Comparison of ENCODE assay signal across 8 mouse cellular contexts in genomic region chr8:13676302-13676700, GRCm38 (mm10). TPM values are rescaled to one million over a fixed set of nuclear protein-coding genes. Genes with fewer than 3 reads are reported as not detected.
A peak's percentile ranks its signal among the peaks of the same experiment; 100 is the strongest.
DNase-seq lines count a peak whose midpoint lies in the region; ATAC-seq and TF ChIP-seq lines count a peak whose summit lies in the region.

No protein-coding gene starts in this region.

- H3K9me3 ChIP-seq in forebrain, embryonic 13.5 days (replicated peaks), result no peaks in the 10 kb centered on the region
- no peaks in the 10 kb centered on the region for H3K9me3 ChIP-seq in liver, postnatal 0 days (ENCODE audit: low read length)
- H3K9me3 ChIP-seq in neural tube, embryonic 11.5 days (ENCODE audit: control insufficient read depth, low read length), result no peaks in the 10 kb centered on the region

- under 1% methylated on average over 12 of the region's 12 CpGs for WGBS in forebrain, embryonic 13.5 days
- under 1% methylated on average over 12 of the region's 12 CpGs for WGBS in liver, postnatal 0 days (ENCODE audit: insufficient replicate concordance)
- under 1% methylated on average over 12 of the region's 12 CpGs for WGBS in neural tube, embryonic 11.5 days

- no peak for ATAC-seq in forebrain, embryonic 13.5 days
- peak; percentile 16 for ATAC-seq in liver, postnatal 0 days
- ATAC-seq in neural tube, embryonic 11.5 days (ENCODE audit: insufficient read depth, low FRiP score, low TSS enrichment), result no peak

- intact Hi-C loops in heart, postnatal 10 days (cut with DNase I), result loop anchor here (2.0 to 5.0 kb wide), 2 partner anchors 51 to 62 kb away; no protein-coding TSS in a partner anchor

- H3K27me3 ChIP-seq in forebrain, embryonic 13.5 days, result peaks cover 7% of the 10 kb centered on the region; the same call in 1 of the 2 replicates
- 0 out of 2 replicates have a peak, but pooled peaks cover 3% of the 10 kb centered on the region for H3K27me3 ChIP-seq in liver, postnatal 0 days (ENCODE audit: insufficient read depth, low read length)
- H3K27me3 ChIP-seq in neural tube, embryonic 11.5 days (ENCODE audit: control insufficient read depth, insufficient read depth, low read length), result no peaks in the 10 kb centered on the region; the same call in 1 of the 2 replicates

- peak overlapping the region; percentile 87 for H3K27ac ChIP-seq in brown adipose tissue, adult 24 weeks (replicated peaks; ENCODE audit: low read depth, low read length)
- H3K27ac ChIP-seq in forebrain, embryonic 13.5 days, result peak overlapping the region; percentile 85; the same call in 1 of the 2 replicates
- peak overlapping the region; percentile 87 for H3K27ac ChIP-seq in liver, postnatal 0 days (ENCODE audit: low read depth)
- H3K27ac ChIP-seq in neural tube, embryonic 11.5 days (ENCODE audit: low read depth, low read length), result no peak overlapping the region

- peak; percentile 43 for TF ChIP-seq CTCF in liver, postnatal 0 days (IDR thresholded peaks at IDR 0.05; ENCODE audit: low read depth)

- peak; percentile 26 for DNase-seq in ES-CJ7 (ENCODE audit: low read depth, low spot score)
- DNase-seq in heart, postnatal 10 days, result peak; percentile 83 to 86
- DNase-seq in kidney, postnatal 36 days, result peak; percentile 74
- peak; percentile 58 for DNase-seq in liver, postnatal 0 days
- DNase-seq in neural tube, embryonic 11.5 days (ENCODE audit: low spot score), result peak; percentile 41
- DNase-seq in thymus, postnatal 36 days, result peak; percentile 24 to 36

- peaks cover 25% of the 10 kb centered on the region for H3K4me1 ChIP-seq in brown adipose tissue, adult 24 weeks (ENCODE audit: control insufficient read depth, insufficient read depth, insufficient read length, low read length)
- H3K4me1 ChIP-seq in forebrain, embryonic 13.5 days, result peaks cover 29% of the 10 kb centered on the region
- H3K4me1 ChIP-seq in liver, postnatal 0 days (ENCODE audit: insufficient read depth), result peaks cover 44% of the 10 kb centered on the region
- H3K4me1 ChIP-seq in neural tube, embryonic 11.5 days (ENCODE audit: control insufficient read depth, insufficient read depth, low read length), result peaks cover 7% of the 10 kb centered on the region

- H3K4me3 ChIP-seq in brown adipose tissue, adult 24 weeks (ENCODE audit: insufficient read depth, low read depth, low read length), result peak overlapping the region; percentile 95
- peak overlapping the region; percentile 76 for H3K4me3 ChIP-seq in forebrain, embryonic 13.5 days
- H3K4me3 ChIP-seq in liver, postnatal 0 days (ENCODE audit: low read depth, low read length), result peak overlapping the region; percentile 79
- H3K4me3 ChIP-seq in neural tube, embryonic 11.5 days (ENCODE audit: low read depth, low read length), result peak overlapping the region; percentile 74

- TF ChIP-seq EP300 in liver, postnatal 0 days (IDR thresholded peaks at IDR 0.05; ENCODE audit: low read depth), result no peak; the same call in 1 of the 2 replicates

- H3K9ac ChIP-seq in forebrain, embryonic 13.5 days, result peak overlapping the region; percentile 76
- H3K9ac ChIP-seq in liver, postnatal 0 days (replicated peaks), result peak overlapping the region; percentile 80
- H3K9ac ChIP-seq in neural tube, embryonic 11.5 days (ENCODE audit: low read length), result peak overlapping the region; percentile 67

- peak overlapping the region; percentile 86 for H3K4me2 ChIP-seq in forebrain, embryonic 13.5 days
- H3K4me2 ChIP-seq in liver, postnatal 0 days (ENCODE audit: low read depth, low read length), result peak overlapping the region; percentile 99
- peak overlapping the region; percentile 94 for H3K4me2 ChIP-seq in neural tube, embryonic 11.5 days (ENCODE audit: low read depth)

- H3K36me3 ChIP-seq in forebrain, embryonic 13.5 days (ENCODE audit: poor library complexity, severe bottlenecking), result no peaks in the 10 kb centered on the region
- H3K36me3 ChIP-seq in liver, postnatal 0 days (replicated peaks; ENCODE audit: insufficient read depth, low read length), result no peaks in the 10 kb centered on the region; the same call in 1 of the 2 replicates
- no peaks in the 10 kb centered on the region for H3K36me3 ChIP-seq in neural tube, embryonic 11.5 days (ENCODE audit: control insufficient read depth, insufficient read depth, low read length)

RNA-seq across cellular contexts. Expression of gene Rasa3, which starts 1.1 kb away (rescaled TPM):
- polyA plus RNA-seq in brown adipose tissue, adult 24 weeks (2012; ENCODE audit: insufficient read depth, insufficient read length, missing spikeins), result 9.7 and 13.9 TPM in 2 replicates
- 18.2 and 19.9 TPM in 2 replicates for polyA plus RNA-seq in forebrain, embryonic 13.5 days (2015; fragmentation: Nextera tagmentation; extraction: Ambion mirVana)
- 10 to 100 TPM; 22.3 to 25.1 TPM for total RNA-seq in heart, postnatal 10 days (2021)
- polyA plus RNA-seq in liver, postnatal 0 days (2015; fragmentation: Nextera tagmentation; extraction: Ambion mirVana), result 9.9 and 11.4 TPM in 2 replicates
- polyA plus RNA-seq in neural tube, embryonic 11.5 days (2014; fragmentation: Nextera tagmentation; extraction: Ambion mirVana), result 30.5 and 31.3 TPM in 2 replicates

RNA-seq across cellular contexts. Expression of gene Cfap97d2, which starts 29.4 kb away (rescaled TPM):
- polyA plus RNA-seq in brown adipose tissue, adult 24 weeks (2012; ENCODE audit: insufficient read depth, insufficient read length, missing spikeins), result not detected in 2 replicates
- 1.4 and 1.8 TPM in 2 replicates for polyA plus RNA-seq in forebrain, embryonic 13.5 days (2015; fragmentation: Nextera tagmentation; extraction: Ambion mirVana)
- not detected for total RNA-seq in heart, postnatal 10 days (2021)
- polyA plus RNA-seq in liver, postnatal 0 days (2015; fragmentation: Nextera tagmentation; extraction: Ambion mirVana), result not detected in 2 replicates
- 0.38 and 0.52 TPM in 2 replicates for polyA plus RNA-seq in neural tube, embryonic 11.5 days (2014; fragmentation: Nextera tagmentation; extraction: Ambion mirVana)

Comparison
In these comparisons a context has a peak if more than half of its experiments do, and no peak if none do; other contexts are left out.
1. DNase-seq: peak in every context shown above with its lines; median percentile 84 in heart, postnatal 10 days; 74 in kidney, postnatal 36 days; 58 in liver, postnatal 0 days; 41 in neural tube, embryonic 11.5 days; 30 in thymus, postnatal 36 days; 26 in ES-CJ7.